Mouse (Mus musculus) kidney, postnatal 0 days (tissue): ENCODE measurements around the gene Ncam1. TPM values are rescaled to one million over a fixed set of nuclear protein-coding genes. Genes with fewer than 3 reads are reported as not detected.

Experiments used
- ATAC-seq: fragments of 200-750 bp; cut with Nextera tagmentation; replicated peaks from 2 replicates; pipeline ENCODE4 v1.8.0; 2017; ENCODE audit warnings: low read depth, moderate number of reproducible peaks, moderate TSS enrichment, moderate library complexity; ENCODE audit not compliant: low FRiP score
- DNase-seq: peaks from one replicate; pipeline ENCODE4 v3.0.0-alpha.2; 2016; ENCODE audit warnings: low spot score
- H3K27ac ChIP-seq: fragments of 300-500 bp; sonication (generic); 2 replicates; pipeline ENCODE4 v1.5.1; 2014; ENCODE audit warnings: mild to moderate bottlenecking
- H3K27me3 ChIP-seq: fragments of 300-500 bp; sonication (generic); 2 replicates; pipeline ENCODE4 v1.6.1; 2014; ENCODE audit warnings: low read length, mixed read lengths; ENCODE audit not compliant: insufficient read depth
- H3K36me3 ChIP-seq: fragments of 300-500 bp; sonication (generic); 2 replicates; pipeline ENCODE4 v1.6.1; 2014; ENCODE audit warnings: low read length, mixed read lengths; ENCODE audit not compliant: insufficient read depth
- H3K4me1 ChIP-seq: fragments of 300-500 bp; sonication (generic); replicated peaks from 2 replicates; pipeline ENCODE4 v1.6.1; 2014; ENCODE audit warnings: antibody characterized with exemption, low read length, mixed read lengths; ENCODE audit not compliant: insufficient read depth
- H3K4me2 ChIP-seq: fragments of 300-500 bp; sonication (generic); 2 replicates; pipeline ENCODE4 v1.6.1; 2014; ENCODE audit warnings: mild to moderate bottlenecking, low read length, moderate library complexity, mixed read lengths
- H3K4me3 ChIP-seq: fragments of 300-500 bp; sonication (generic); replicated peaks from 2 replicates; pipeline ENCODE4 v1.5.1; 2014; ENCODE audit warnings: low read depth, low read length
- H3K9ac ChIP-seq: fragments of 300-500 bp; sonication (generic); 2 replicates; pipeline ENCODE4 v1.6.1; 2014; ENCODE audit warnings: low read depth, low read length
- H3K9me3 ChIP-seq: fragments of 300-500 bp; sonication (generic); replicated peaks from 2 replicates; pipeline ENCODE4 v1.6.1; 2016; ENCODE audit warnings: low read length, inconsistent platforms, mixed read lengths
- CTCF ChIP-seq: IDR thresholded peaks from 2 replicates; pipeline ENCODE4 v1.5.1; 2016; ENCODE audit warnings: antibody characterized with exemption, low read depth, mild to moderate bottlenecking, moderate library complexity
- WGBS: fragments of 180-500 bp; shearing (Covaris S2); extraction: QIAGEN DNeasy Blood & Tissue Kit; methylation state at CpG from one replicate; pipeline ENCODE4 v1.1.7; 2014; 5-methylcytosine and 5-hydroxymethylcytosine counted together
- polyA plus RNA-seq: library from polyadenylated mRNA; unstranded; fragments of >200 nt; fragmentation: Nextera tagmentation; extraction: Ambion mirVana; gene quantifications from 2 replicates; pipeline ENCODE4 v1.2.1, GENCODE M21; 2015

The Ncam1 gene
- polyA plus RNA-seq, 1 experiment from 2014 or later = 81.2 TPM

DNA sequence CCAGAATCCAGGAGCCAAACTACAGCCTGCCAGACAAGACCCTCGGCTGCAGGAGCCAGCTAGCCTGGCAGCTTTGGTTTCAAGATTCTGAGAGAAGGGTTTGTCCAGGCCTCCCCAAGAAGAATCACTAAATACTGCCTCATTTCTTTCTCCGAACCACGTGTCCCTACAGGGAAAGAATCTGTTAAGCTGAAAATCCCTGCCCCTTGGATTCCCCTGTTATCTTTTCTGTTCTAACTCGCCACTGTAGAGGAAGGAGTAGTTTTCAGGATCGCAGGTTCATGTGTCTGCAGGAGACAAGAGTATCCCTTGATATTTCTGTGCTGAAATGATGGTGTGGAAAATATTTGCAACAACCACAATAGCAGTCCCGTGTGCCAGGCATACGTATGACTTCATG lies 310.5 kb downstream of the Ncam1 start:
- H3K4me2 ChIP-seq = no peak overlapping the region
- no peaks in the 10 kb centered on the region for H3K36me3 ChIP-seq
- no peaks in the 10 kb centered on the region for H3K9me3 ChIP-seq
- 0 out of 2 replicates have a peak, but pooled peaks cover 4% of the 10 kb centered on the region for H3K4me1 ChIP-seq
- no peak for TF ChIP-seq CTCF
- DNase-seq (no peak), ATAC-seq (no peak)
- H3K4me3 ChIP-seq = no peak overlapping the region
- no peak overlapping the region for H3K9ac ChIP-seq
- no peaks in the 10 kb centered on the region for H3K27me3 ChIP-seq
- WGBS = 75% methylated on average over 7 of the region's 7 CpGs
- H3K27ac ChIP-seq = no peak overlapping the region

DNA sequence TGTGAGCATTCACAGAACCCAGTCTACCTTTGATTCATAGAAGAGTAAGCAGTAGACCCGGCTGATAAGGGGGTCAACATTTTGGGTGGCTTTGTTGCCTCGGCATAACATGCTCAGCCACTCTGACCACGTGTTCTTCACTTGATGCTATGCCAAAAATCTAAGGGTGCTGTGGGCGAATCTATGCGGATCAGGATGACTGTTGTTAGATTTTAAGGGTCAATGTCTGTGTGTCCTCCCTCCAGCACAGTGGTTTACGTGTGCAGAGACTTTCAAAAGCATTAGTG lies 311.1 kb downstream of the Ncam1 start:
- Histone ChIP-seq H3K4me3 (no peak overlapping the region), H3K9me3 (no peaks in the 10 kb centered on the region), H3K27me3 (no peaks in the 10 kb centered on the region), H3K4me1 (0 out of 2 replicates have a peak, but pooled peaks cover 4% of the 10 kb centered on the region), H3K27ac (no peak overlapping the region), H3K36me3 (no peaks in the 10 kb centered on the region), H3K4me2 (no peak overlapping the region), H3K9ac (no peak overlapping the region)
- no peak for TF ChIP-seq CTCF
- DNase-seq (no peak), ATAC-seq (no peak)
- 63% methylated on average over 6 of the region's 6 CpGs for WGBS

DNA sequence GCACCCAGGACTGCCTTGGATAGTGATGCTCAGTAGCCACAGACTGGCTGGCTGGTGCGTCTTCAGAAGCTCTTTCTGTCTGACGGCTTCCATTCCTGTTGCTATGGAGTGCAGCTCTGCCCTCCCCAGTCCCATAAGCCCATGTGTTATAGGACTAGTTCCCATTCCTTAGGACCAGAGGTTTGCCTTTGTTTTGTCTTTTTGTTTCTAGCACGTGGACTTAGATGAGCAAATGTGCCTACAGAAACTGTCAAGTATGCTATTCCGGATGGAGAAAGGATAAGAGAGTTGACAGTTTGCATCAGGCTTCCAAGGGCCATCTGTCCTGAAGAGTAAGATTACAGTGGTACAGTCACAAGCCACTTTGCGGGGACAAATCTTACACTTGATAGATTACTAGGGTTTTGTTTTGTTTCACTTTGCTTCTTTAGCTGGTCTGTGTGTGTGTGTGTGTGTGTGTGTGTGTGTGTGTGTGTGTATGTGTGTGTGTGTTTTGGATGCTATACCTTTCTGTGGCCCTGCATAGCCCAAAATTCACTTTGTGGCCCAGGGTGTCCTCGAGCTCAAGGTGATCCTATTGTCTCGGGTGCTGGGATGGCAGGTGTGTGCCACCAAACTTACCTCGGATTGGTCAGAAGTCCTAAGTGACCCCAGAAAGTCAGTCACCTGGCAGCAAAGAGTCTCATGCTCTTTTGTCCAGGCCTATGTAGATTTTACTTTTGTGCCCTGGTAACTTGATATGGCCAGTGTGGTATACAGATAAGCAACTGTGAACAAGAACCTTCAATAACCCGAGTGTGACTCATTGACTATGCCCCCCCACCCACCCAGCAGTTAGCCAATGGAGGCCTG lies 311.7 kb downstream of the Ncam1 start:
- Histone ChIP-seq H3K4me1 (0 out of 2 replicates have a peak, but pooled peaks cover 4% of the 10 kb centered on the region), H3K36me3 (no peaks in the 10 kb centered on the region), H3K4me2 (peak overlapping the region; percentile 93; the same call in 1 of the 2 replicates), H3K27ac (no peak overlapping the region), H3K27me3 (no peaks in the 10 kb centered on the region), H3K9me3 (no peaks in the 10 kb centered on the region), H3K4me3 (no peak overlapping the region), H3K9ac (no peak overlapping the region)
- DNase-seq = no peak
- 73% methylated on average over 9 of the region's 9 CpGs for WGBS
- no peak for TF ChIP-seq CTCF
- no peak for ATAC-seq

DNA sequence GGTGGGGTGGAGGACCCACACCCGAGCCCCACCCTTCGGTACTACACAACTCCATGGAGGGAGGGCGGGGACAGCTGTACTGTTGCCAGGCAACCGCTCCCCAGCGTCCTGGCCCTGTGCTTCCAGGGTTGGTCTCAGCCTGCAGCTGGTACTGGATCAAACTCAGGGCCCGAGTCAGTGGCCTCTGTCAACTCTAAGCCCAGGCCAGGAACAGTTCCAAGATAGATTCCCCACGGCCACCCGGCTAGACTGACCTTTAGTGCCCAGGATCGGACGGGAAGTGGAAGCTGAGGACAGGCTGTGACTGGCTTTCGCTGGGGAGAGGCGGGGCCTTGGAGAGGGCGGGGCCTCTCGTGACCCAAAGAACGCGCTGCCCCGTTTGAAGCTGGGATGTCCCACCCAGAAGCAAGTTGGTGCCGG lies 312.8 kb downstream of the Ncam1 start, which contains the start of gene Ttc12:
TSS of gene Ttc12 (minus strand) at position 334 of the 420 bp plus-strand sequence.
- peak; percentile 87 for ATAC-seq
- Histone ChIP-seq H3K27ac (peak within 1 kb of the TSS; percentile 42), H3K4me1 (0 out of 2 replicates have a peak, but pooled peaks cover 4% of the 10 kb centered on the region), H3K9me3 (no peaks in the 10 kb centered on the region), H3K27me3 (no peaks in the 10 kb centered on the region), H3K4me2 (peak within 1 kb of the TSS; percentile 93), H3K4me3 (peak within 1 kb of the TSS; percentile 61), H3K36me3 (no peaks in the 10 kb centered on the region), H3K9ac (peak within 1 kb of the TSS; percentile 55)
- DNase-seq = peak; percentile 85
- TF ChIP-seq CTCF = no peak
- 1% methylated on average over 18 of the region's 18 CpGs for WGBS

DNA sequence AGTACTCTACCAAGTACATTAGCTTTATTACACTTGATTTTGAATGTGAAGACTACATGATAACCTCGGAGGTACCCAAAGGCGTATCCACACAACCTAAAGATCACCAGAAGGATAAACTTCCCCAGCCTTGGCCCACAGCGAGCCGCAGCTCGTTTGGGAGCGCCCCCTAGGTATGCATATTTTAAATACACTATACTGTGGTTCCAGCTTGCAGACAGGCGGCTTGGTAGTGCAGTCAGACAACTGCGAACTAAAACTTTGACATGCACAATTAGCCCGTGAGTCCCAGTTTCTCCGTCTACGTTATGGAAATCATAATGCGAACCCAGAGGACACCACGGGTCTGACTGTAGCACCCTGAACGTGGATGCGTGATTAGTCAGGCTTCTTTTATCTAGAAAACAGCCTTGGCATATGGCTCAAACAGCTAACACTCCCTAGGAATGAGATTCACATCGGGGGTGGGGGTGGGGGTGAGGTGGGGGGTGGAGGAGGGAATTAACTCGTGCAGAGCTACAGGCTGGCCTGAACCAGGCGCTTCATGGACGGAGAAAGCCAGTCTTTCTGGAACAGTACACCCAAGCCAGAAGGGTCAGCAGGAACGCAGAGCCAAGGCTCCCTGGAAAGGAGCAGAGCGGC lies 313.4 kb downstream of the Ncam1 start:
- Histone ChIP-seq H3K4me2 (peak overlapping the region; percentile 93), H3K4me3 (peak overlapping the region; percentile 61), H3K9me3 (no peaks in the 10 kb centered on the region), H3K27me3 (no peaks in the 10 kb centered on the region), H3K27ac (peak overlapping the region; percentile 42), H3K36me3 (no peaks in the 10 kb centered on the region), H3K9ac (peak overlapping the region; percentile 55), H3K4me1 (0 out of 2 replicates have a peak, but pooled peaks cover 4% of the 10 kb centered on the region)
- TF ChIP-seq CTCF = peak; percentile 76
- no peak for ATAC-seq
- peak; percentile 77 for DNase-seq
- WGBS = 5% methylated on average over 21 of the region's 21 CpGs

DNA sequence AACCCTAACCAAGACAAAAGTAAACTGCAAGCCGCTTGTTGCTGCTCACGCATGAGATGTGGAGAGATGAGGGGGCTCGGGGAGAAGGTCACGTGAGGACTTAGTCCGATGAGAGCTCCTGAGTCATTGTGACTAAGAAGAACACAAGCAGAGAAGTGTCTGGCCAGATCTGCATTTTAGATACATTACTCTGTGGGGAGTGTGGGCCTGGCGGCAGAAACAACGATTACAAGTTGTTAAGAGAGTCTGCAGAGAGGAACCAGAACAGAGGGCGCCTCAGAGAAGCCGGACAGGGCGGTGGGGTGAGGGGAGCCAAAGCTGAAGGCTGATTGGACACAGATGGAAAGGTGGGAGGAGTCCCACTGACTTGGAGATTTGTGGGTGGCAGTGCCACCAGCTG lies 315.4 kb downstream of the Ncam1 start:
- H3K27ac ChIP-seq = no peak overlapping the region
- WGBS = 40% methylated on average over 10 of the region's 10 CpGs
- no peaks in the 10 kb centered on the region for H3K27me3 ChIP-seq
- H3K4me1 ChIP-seq = 0 out of 2 replicates have a peak, but pooled peaks cover 4% of the 10 kb centered on the region
- H3K4me3 ChIP-seq = no peak overlapping the region
- no peaks in the 10 kb centered on the region for H3K9me3 ChIP-seq
- ATAC-seq (no peak), DNase-seq (peak; percentile 24)
- H3K4me2 ChIP-seq = no peak overlapping the region
- TF ChIP-seq CTCF = no peak
- H3K36me3 ChIP-seq = no peaks in the 10 kb centered on the region
- no peak overlapping the region for H3K9ac ChIP-seq
